Mouse (Mus musculus) cerebellum, adult (tissue): Measurements from ENCODE around the gene Usp2.

Experiments
- ATAC-seq: cut with Nextera tagmentation; 2 replicates; pipeline ENCODE4 v1.9.2; 2017; ENCODE audit warnings: mild to moderate bottlenecking, moderate library complexity, mixed read lengths; ENCODE audit not compliant: insufficient number of reproducible peaks, low FRiP score, low TSS enrichment

The Usp2 gene

GRCm38 (mm10) chr9:44066785-44067225 is at the start of gene Usp2:
TSS of gene Usp2 (plus strand) at chr9:44067021.
- ATAC-seq: peak; percentile 90

- ATAC-seq: no peak
Measured at GRCm38 (mm10) chr9:44017846-44018245, 49.0 kb upstream of the Usp2 start.

GRCm38 (mm10) chr9:44020001-44020400 is 46.8 kb upstream of the Usp2 start:
- no peak for ATAC-seq

DNA sequence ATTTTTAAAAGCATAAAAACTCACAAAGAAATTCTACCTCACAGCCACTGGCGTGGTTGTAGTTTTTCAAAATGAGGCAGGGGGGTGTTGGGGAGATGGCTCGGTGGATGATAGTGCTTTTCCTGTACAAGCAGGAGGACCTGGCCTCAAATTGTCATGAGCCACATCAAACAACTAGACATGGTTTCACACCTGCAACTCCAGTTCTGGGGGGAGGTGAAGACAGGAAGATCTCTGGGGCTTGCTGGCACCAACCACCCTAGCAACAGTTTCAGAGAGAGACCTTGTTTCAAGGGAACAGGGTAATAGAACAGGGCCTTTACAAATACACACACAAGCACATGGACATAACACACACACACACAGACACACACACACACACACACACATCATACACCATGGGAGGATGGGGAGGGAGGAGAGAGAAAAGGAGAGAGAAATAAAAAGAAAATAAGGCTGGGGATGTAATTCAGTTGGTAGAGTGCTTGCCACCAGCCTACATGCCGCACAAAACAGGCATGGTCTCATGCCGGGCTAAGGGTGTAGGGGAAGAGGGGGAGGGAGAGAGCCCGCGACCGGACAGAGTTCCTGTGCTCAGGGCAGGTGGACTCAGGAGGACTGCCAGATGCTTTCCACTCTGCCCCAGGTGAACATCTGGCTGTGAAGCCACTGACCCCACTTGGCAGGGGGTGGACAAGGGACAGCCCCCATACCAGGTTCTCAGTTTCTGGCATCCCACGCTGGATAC is 44.5 kb upstream of the Usp2 start:
- ATAC-seq: no peak

DNA sequence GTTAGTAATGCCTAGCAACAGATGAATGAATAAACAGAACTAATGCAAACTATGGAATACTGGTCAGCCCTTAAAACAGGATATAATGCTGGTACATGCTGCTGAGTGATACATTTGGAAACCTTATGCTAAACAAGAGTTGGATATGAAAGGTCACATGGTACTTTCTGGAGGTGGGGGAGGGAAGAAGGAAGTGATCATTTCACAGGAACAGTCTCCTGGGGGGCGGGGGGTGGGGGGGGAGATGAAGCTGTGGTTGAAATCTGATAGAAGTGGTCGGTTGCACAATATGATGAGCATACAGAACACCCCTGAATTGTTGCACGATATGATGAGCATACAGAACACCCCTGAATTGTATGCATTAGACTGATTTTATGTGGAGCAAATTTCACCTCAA is 42.7 kb upstream of the Usp2 start:
- ATAC-seq: no peak

- ATAC-seq: no peak
Measured at GRCm38 (mm10) chr9:44029580-44030236, 37.1 kb upstream of the Usp2 start.

DNA sequence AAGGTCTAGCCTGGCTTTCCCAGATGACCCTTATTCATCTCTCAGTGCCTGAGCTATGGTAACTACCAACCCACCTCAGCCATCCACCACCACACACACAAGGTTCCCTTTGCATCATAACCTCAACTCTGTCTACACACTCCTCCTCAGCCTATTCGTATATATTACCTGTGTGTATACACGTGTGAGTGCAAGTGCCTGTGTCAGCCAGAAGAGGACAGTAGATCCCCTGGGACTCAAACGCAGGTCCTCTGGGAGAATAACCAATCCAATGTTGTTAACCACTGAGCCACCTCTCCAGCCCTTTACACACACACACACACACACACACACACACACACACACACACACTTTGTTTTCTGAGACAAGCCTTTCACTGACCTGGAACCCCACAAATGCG is 36.2 kb upstream of the Usp2 start:
- no peak for ATAC-seq

DNA sequence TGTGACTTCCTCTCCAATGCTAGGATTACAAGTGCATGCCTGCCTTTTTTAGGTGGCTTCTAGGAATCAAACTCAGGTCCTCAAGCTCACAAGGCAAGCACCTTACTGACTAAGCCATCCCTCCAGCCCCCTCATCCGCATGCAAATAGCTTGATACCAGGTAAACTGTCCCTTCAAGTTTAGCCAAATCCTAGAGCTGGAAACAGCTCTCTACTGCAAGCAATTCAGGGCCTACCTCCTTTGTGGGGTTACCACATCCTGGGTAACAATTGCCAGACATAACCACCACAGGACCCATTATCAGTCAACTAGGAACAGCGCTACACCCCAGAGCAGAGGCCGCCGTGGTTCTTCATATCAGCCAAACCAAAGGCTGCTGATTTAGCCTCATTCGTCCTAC is 35.7 kb upstream of the Usp2 start:
- no peak for ATAC-seq

DNA sequence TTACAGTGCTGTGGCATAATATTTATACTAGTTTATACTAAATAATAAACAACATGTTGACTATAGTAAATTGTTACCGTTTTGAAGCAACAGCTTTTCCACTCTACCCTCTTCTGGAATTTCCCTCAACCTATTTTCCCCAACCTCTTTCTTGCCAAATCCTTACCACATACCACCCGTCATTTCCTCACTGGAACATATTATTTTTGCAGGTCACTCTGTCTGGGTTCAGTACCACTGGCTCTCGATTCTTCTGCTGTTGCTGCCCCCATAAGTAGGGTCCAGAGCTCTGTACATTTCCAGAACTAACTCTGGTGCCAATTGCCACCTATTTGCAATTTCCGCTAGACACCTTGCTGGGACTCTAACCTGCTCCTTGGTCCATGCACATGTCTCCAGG is 34.9 kb upstream of the Usp2 start:
- ATAC-seq: no peak

DNA sequence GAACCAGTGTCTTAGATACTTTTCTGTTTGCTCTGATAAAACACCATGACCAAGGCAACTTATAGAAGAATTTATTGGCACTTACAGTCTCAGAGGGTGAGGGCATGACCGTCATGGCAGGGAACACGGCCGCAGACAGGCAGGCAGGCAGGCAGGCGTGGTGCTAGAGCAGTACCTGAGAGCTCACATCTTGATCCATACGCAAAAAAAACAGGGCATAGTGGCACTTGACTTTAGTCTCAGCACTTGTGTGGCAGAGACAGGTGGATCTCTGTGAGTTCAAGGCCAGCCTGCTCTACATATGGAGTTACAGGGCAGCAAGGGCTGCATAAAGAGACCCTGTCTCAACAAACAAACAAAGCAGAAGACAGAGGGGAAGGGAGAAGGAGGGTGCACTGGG is 33.5 kb upstream of the Usp2 start:
- ATAC-seq: no peak

DNA sequence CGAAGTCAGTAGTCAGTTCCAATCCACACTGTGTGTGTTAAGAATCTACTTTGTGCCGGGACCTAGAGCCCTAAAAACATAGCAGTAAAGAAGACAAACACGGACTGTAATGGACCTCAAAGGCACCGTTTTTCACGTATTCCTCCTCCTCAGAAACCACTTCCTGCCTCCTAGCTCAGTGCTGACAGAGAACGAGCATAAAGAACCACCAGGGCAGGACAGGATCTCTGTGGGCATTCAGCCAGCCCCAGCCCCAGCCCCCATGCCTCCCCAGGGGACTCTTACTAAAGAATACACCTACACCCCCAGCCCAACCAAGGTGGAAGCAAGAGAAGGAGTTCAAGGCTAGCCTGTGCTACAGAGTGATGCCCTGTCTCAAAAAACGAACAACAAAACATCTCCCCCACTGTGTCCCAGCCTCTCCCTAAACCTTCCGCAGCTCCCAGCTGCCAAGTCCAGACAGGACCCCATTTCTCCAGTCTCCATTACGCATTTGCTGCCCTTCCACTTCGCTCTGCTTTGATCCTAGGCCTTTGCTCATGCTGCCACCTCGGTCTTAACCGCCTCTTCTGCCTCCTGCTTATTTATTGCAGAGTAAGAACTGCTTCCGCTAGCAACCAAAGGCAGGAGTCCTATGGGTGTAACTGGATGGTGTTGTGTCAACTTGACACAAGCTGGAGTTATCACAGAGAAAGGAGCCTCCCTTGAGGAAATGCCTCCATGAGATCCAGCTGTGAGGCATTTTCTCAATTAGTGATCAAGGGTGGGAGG is 32.7 kb upstream of the Usp2 start:
- ATAC-seq: no peak

DNA sequence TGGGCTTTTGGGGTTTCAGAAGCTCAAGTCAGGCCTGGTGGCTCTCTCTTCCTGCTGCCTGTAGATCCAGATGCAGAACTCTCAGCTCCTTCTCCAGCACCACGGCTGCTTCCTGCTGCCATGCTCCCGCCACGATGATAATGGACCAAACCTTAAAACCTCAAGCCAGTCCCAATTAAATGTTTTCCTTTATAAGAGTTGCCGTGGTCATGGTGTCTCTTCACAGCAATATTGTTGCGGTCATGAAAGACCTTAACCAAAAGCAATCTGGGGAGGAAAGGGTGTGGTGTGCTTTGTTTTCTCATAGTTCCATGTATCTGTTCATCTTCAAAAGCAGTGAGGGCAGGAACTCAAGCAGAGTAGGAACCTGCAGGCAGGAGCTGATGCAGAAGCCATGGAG is 29.7 kb upstream of the Usp2 start:
- no peak for ATAC-seq

GRCm38 (mm10) chr9:44041511-44042395 is 25.1 kb upstream of the Usp2 start:
- ATAC-seq: no peak

DNA sequence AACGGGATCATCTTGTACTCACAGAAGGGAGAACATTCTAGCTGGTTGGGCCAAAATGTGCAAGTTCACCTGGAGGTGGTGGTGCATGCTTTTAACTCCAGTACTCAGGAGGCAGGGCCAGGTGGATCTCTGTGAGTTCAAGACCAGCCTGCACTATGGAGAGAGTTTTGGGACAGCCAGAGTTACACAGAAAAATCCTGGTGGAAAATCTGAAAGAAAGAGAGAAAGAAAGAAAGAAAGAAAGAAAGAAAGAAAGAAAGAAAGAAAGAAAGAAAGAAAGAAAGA is 24.5 kb upstream of the Usp2 start:
- no peak for ATAC-seq

DNA sequence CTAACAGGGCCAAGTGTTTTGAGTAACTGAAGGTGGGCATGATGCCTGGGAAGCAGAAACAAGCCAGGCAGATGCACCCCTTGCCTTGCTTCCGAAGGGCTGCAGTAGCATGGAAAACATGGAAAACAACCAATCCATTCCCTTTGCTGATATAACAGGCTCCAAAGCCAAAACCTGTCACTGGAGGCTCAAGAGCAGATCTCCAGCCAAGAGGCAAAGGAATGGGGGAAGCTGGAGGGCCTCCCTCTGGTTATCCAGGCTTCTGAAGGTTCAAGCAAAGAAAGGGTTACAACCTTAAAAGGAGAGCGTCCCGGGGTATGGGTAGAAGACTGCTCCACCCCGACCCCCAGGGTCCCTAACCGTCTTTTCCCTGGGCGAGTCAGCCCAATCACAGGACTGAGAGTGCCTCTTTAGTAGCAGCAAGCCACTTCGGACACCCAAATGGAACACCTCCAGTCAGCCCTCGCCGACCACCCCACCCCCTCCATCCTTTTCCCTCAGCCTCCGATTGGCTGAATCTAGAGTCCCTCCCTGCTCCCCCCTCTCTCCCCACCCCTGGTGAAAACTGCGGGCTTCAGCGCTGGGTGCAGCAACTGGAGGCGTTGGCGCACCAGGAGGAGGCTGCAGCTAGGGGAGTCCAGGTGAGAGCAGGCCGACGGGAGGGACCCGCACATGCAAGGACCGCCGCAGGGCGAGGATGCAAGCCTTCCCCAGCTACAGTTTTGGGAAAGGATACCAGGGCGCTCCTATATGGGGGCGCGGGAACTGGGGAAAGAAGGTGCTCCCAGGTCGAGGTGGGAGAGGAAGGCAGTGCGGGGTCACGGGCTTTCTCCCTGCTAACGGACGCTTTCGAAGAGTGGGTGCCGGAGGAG is 23.7 kb upstream of the Usp2 start, which contains the start of gene Thy1:
Thy1 (plus strand) TSS at position 549 of the 872 bp plus-strand sequence.
- ATAC-seq: peak; percentile 71; the same call in 1 of the 2 replicates

- ATAC-seq: no peak
Measured at GRCm38 (mm10) chr9:44043708-44044425, 23.0 kb upstream of the Usp2 start.

- ATAC-seq: peak; percentile 67; the same call in 1 of the 2 replicates
Measured at GRCm38 (mm10) chr9:44044426-44045157, 22.2 kb upstream of the Usp2 start.
